23 mouse cellular contexts compared by ENCODE assay signal in genomic region chr17:27061727-27062126, GRCm38 (mm10). TPM values are rescaled to one million over a fixed set of nuclear protein-coding genes. Genes with fewer than 3 reads are reported as not detected.
DNase-seq lines count a peak whose midpoint lies in the region; ATAC-seq and TF ChIP-seq lines count a peak whose summit lies in the region.
"Had no signal": no experiment of that assay in that cellular context is flagged by ENCODE, and none has a peak within 500 bp of the region (broad histone marks: within the 10 kb centered on the region; RNA-seq: fewer than 3 reads in every experiment).

No protein-coding gene starts in this region.

- no peak for TF ChIP-seq POLR2A in ES-Bruce4 (IDR thresholded peaks at IDR 0.05; ENCODE audit: insufficient read depth, low read length)

- H3K4me1 ChIP-seq in hindbrain, postnatal 0 days (ENCODE audit: insufficient read depth, low read length) = 0 out of 2 replicates have a peak, but pooled peaks cover 4% of the 10 kb centered on the region
- H3K4me1 ChIP-seq in hindbrain, embryonic 16.5 days (ENCODE audit: control insufficient read depth, insufficient read depth, low read depth, low read length) = peaks cover 9% of the 10 kb centered on the region; the same call in 1 of the 2 replicates
- H3K4me1 ChIP-seq in liver, postnatal 0 days (ENCODE audit: insufficient read depth) = peaks cover 12% of the 10 kb centered on the region
- H3K4me1 ChIP-seq in liver, embryonic 11.5 days (replicated peaks; ENCODE audit: control insufficient read depth, insufficient read depth, low read length) = peaks cover 17% of the 10 kb centered on the region
- H3K4me1 ChIP-seq in ES-Bruce4 (ENCODE audit: control insufficient read depth, insufficient read depth, low read length) = peaks cover 20% of the 10 kb centered on the region

- 93% methylated on average over 3 of the region's 3 CpGs for WGBS in hindbrain, postnatal 0 days
- WGBS in hindbrain, embryonic 16.5 days = 90% methylated on average over 3 of the region's 3 CpGs
- 88% methylated on average over 3 of the region's 3 CpGs for WGBS in liver, postnatal 0 days (ENCODE audit: insufficient replicate concordance)
- 88% methylated on average over 3 of the region's 3 CpGs for WGBS in liver, embryonic 11.5 days

- H3K9me3 ChIP-seq in hindbrain, postnatal 0 days (ENCODE audit: low read length) = no peaks in the 10 kb centered on the region
- H3K9me3 ChIP-seq in hindbrain, embryonic 16.5 days (ENCODE audit: control insufficient read depth, low read length) = no peaks in the 10 kb centered on the region
- no peaks in the 10 kb centered on the region for H3K9me3 ChIP-seq in liver, postnatal 0 days (ENCODE audit: low read length)
- H3K9me3 ChIP-seq in liver, embryonic 11.5 days (ENCODE audit: control insufficient read depth, low read length) = no peaks in the 10 kb centered on the region; the same call in 1 of the 2 replicates
- no peaks in the 10 kb centered on the region for H3K9me3 ChIP-seq in ES-Bruce4 (replicated peaks; ENCODE audit: control insufficient read depth, insufficient read depth, low read length, poor library complexity, severe bottlenecking)
- H3K9me3 ChIP-seq: embryonic facial prominence, embryonic 13.5 days; forebrain, embryonic 12.5 days; heart, embryonic 15.5 days; hindbrain, embryonic 13.5 days had no signal

- no peak overlapping the region for H3K27ac ChIP-seq in hindbrain, postnatal 0 days
- no peak overlapping the region for H3K27ac ChIP-seq in hindbrain, embryonic 16.5 days (ENCODE audit: low read depth, low read length)
- H3K27ac ChIP-seq in liver, postnatal 0 days (ENCODE audit: low read depth) = no peak overlapping the region
- H3K27ac ChIP-seq in liver, embryonic 11.5 days (ENCODE audit: low read depth, low read length) = no peak overlapping the region
- H3K27ac ChIP-seq in ES-Bruce4 (ENCODE audit: insufficient read depth, low read length) = no peak overlapping the region
- H3K27ac ChIP-seq: embryonic facial prominence, embryonic 13.5 days; forebrain, embryonic 12.5 days; heart, embryonic 15.5 days; hindbrain, embryonic 13.5 days had no signal

- ATAC-seq in hindbrain, postnatal 0 days = no peak
- ATAC-seq in hindbrain, embryonic 16.5 days = no peak
- no peak for ATAC-seq in liver, postnatal 0 days
- no peak for ATAC-seq in liver, embryonic 11.5 days (replicated peaks; ENCODE audit: low FRiP score)
- ATAC-seq: forebrain, embryonic 16.5 days; inflammation-experienced regulatory T-cells, adult 6 months; Patski had no signal

- H3K4me2 ChIP-seq in hindbrain, postnatal 0 days (ENCODE audit: low read depth, low read length) = no peak overlapping the region
- no peak overlapping the region for H3K4me2 ChIP-seq in hindbrain, embryonic 16.5 days (ENCODE audit: low read length)
- H3K4me2 ChIP-seq in liver, postnatal 0 days (ENCODE audit: low read depth, low read length) = no peak overlapping the region
- no peak overlapping the region for H3K4me2 ChIP-seq in liver, embryonic 11.5 days
- H3K4me2 ChIP-seq: embryonic facial prominence, embryonic 13.5 days; forebrain, embryonic 12.5 days; heart, embryonic 11.5 days; heart, embryonic 15.5 days; hindbrain, embryonic 13.5 days had no signal

- no peak for DNase-seq in hindbrain, postnatal 0 days (ENCODE audit: low spot score)
- DNase-seq in liver, postnatal 0 days = no peak
- no peak for DNase-seq in liver, embryonic 11.5 days (ENCODE audit: low spot score)
- peak; percentile 25 for DNase-seq in induced T-regulatory cell, adult 2 months (ENCODE audit: low read depth)
- no peak for DNase-seq in right cerebral cortex, postnatal 14 days
- DNase-seq in heart, adult 9 months (ENCODE audit: low spot score in 2 of 2) = no peak
- DNase-seq: adrenal gland, postnatal 14 days; cerebellum, adult 11-12 months; cerebellum, adult 9-10 months; cerebellum, postnatal 36 days; gastrocnemius, postnatal 10 days; heart, adult 18-20 months; heart, postnatal 14 days had no signal

- TF ChIP-seq CTCF in hindbrain, postnatal 0 days (IDR thresholded peaks at IDR 0.05; ENCODE audit: low read depth) = peak; percentile 8; the same call in 1 of the 2 replicates
- peak; percentile 24 for TF ChIP-seq CTCF in liver, postnatal 0 days (IDR thresholded peaks at IDR 0.05; ENCODE audit: low read depth)
- TF ChIP-seq CTCF in ES-Bruce4 (IDR thresholded peaks at IDR 0.05; ENCODE audit: low read depth, low read length) = peak; percentile 30

- H3K9ac ChIP-seq in hindbrain, postnatal 0 days (replicated peaks; ENCODE audit: low read length) = no peak overlapping the region
- no peak overlapping the region for H3K9ac ChIP-seq in hindbrain, embryonic 16.5 days (ENCODE audit: low read depth, low read length)
- H3K9ac ChIP-seq in liver, postnatal 0 days (replicated peaks) = no peak overlapping the region
- H3K9ac ChIP-seq in liver, embryonic 11.5 days (ENCODE audit: low read depth, low read length) = no peak overlapping the region
- no peak overlapping the region for H3K9ac ChIP-seq in ES-Bruce4 (ENCODE audit: low read depth, poor library complexity, severe bottlenecking)
- H3K9ac ChIP-seq: embryonic facial prominence, embryonic 13.5 days; forebrain, embryonic 12.5 days; heart, embryonic 15.5 days; hindbrain, embryonic 13.5 days had no signal

- H3K4me3 ChIP-seq in hindbrain, postnatal 0 days (ENCODE audit: low read length) = no peak overlapping the region
- no peak overlapping the region for H3K4me3 ChIP-seq in hindbrain, embryonic 16.5 days (ENCODE audit: low read length)
- H3K4me3 ChIP-seq in liver, postnatal 0 days (ENCODE audit: low read depth, low read length) = no peak overlapping the region
- H3K4me3 ChIP-seq in liver, embryonic 11.5 days (ENCODE audit: low read depth, low read length) = no peak overlapping the region
- no peak overlapping the region for H3K4me3 ChIP-seq in ES-Bruce4 (ENCODE audit: low read depth, low read length)
- H3K4me3 ChIP-seq: embryonic facial prominence, embryonic 13.5 days; forebrain, embryonic 12.5 days; heart, embryonic 15.5 days; hindbrain, embryonic 13.5 days had no signal

- H3K36me3 ChIP-seq in hindbrain, postnatal 0 days (ENCODE audit: insufficient read depth, low read length) = no peaks in the 10 kb centered on the region
- H3K36me3 ChIP-seq in hindbrain, embryonic 16.5 days (ENCODE audit: control insufficient read depth, insufficient read depth, low read length) = no peaks in the 10 kb centered on the region
- H3K36me3 ChIP-seq in liver, postnatal 0 days (replicated peaks; ENCODE audit: insufficient read depth, low read length) = no peaks in the 10 kb centered on the region
- H3K36me3 ChIP-seq in liver, embryonic 11.5 days (ENCODE audit: control insufficient read depth, insufficient read depth, low read length) = no peaks in the 10 kb centered on the region
- H3K36me3 ChIP-seq in ES-Bruce4 (ENCODE audit: control insufficient read depth, insufficient read depth, low read length, poor library complexity, severe bottlenecking) = no peaks in the 10 kb centered on the region
- H3K36me3 ChIP-seq: embryonic facial prominence, embryonic 13.5 days; forebrain, embryonic 12.5 days; heart, embryonic 15.5 days; hindbrain, embryonic 13.5 days had no signal

- peaks cover 20% of the 10 kb centered on the region for H3K27me3 ChIP-seq in hindbrain, postnatal 0 days (ENCODE audit: insufficient read depth, low read length)
- peaks cover 25% of the 10 kb centered on the region for H3K27me3 ChIP-seq in hindbrain, embryonic 16.5 days (replicated peaks; ENCODE audit: control insufficient read depth, insufficient read depth, low read length)
- peaks cover 6% of the 10 kb centered on the region; the same call in 1 of the 2 replicates for H3K27me3 ChIP-seq in liver, postnatal 0 days (ENCODE audit: insufficient read depth, low read length)
- H3K27me3 ChIP-seq in liver, embryonic 11.5 days (replicated peaks; ENCODE audit: control insufficient read depth, insufficient read depth, low read length) = peaks cover 32% of the 10 kb centered on the region
- H3K27me3 ChIP-seq in ES-Bruce4 (ENCODE audit: control insufficient read depth, insufficient read depth, low read length, poor library complexity, severe bottlenecking) = no peaks in the 10 kb centered on the region
- H3K27me3 ChIP-seq: Patski had no signal

- no peak for TF ChIP-seq EP300 in liver, postnatal 0 days (IDR thresholded peaks at IDR 0.05; ENCODE audit: low read depth)
- no peak for TF ChIP-seq EP300 in ES-Bruce4 (IDR thresholded peaks at IDR 0.05; ENCODE audit: insufficient read depth, low read depth, low read length)

RNA-seq across cellular contexts. Expression of gene Itpr3, which starts 4.6 kb away (rescaled TPM):
- 2.3 and 4.0 TPM in 2 replicates for total RNA-seq in hindbrain, postnatal 0 days (2014; rRNA removed)
- polyA plus RNA-seq in hindbrain, postnatal 0 days (2015; fragmentation: Nextera tagmentation; extraction: Ambion mirVana) = 0.58 TPM in 2 replicates
- 0.84 and 0.94 TPM in 2 replicates for polyA plus RNA-seq in hindbrain, embryonic 16.5 days (2015; fragmentation: Nextera tagmentation; extraction: Ambion mirVana)
- 0.36 and 0.45 TPM in 2 replicates for polyA plus RNA-seq in liver, postnatal 0 days (2015; fragmentation: Nextera tagmentation; extraction: Ambion mirVana)
- 1.8 and 2.0 TPM in 2 replicates for polyA plus RNA-seq in liver, embryonic 11.5 days (2014; fragmentation: Nextera tagmentation; extraction: Ambion mirVana)
- polyA plus RNA-seq in ES-Bruce4 (2011; ENCODE audit: insufficient read depth, insufficient read length, low read depth, missing spikeins) = 17.2 and 21.9 TPM in 2 replicates

RNA-seq across cellular contexts. Expression of gene Bak1, which starts 32.9 kb away (rescaled TPM):
- 62.9 and 70.8 TPM in 2 replicates for total RNA-seq in hindbrain, postnatal 0 days (2014; rRNA removed)
- polyA plus RNA-seq in hindbrain, postnatal 0 days (2015; fragmentation: Nextera tagmentation; extraction: Ambion mirVana) = 4.0 and 4.2 TPM in 2 replicates
- polyA plus RNA-seq in hindbrain, embryonic 16.5 days (2015; fragmentation: Nextera tagmentation; extraction: Ambion mirVana) = 4.0 and 4.1 TPM in 2 replicates
- polyA plus RNA-seq in liver, postnatal 0 days (2015; fragmentation: Nextera tagmentation; extraction: Ambion mirVana) = 2.7 and 2.9 TPM in 2 replicates
- 10.8 and 11.3 TPM in 2 replicates for polyA plus RNA-seq in liver, embryonic 11.5 days (2014; fragmentation: Nextera tagmentation; extraction: Ambion mirVana)
- polyA plus RNA-seq in ES-Bruce4 (2011; ENCODE audit: insufficient read depth, insufficient read length, low read depth, missing spikeins) = 66.6 and 78.1 TPM in 2 replicates
